Mouse (Mus musculus) 416B (cell line): ENCODE results near the gene Exosc2.
A peak's percentile ranks its signal among the peaks of the same experiment; 100 is the strongest.

Experiments used
- DNase-seq: peaks from one replicate; pipeline ENCODE4 v3.0.0; 2011; ENCODE audit warnings: low read depth

The Exosc2 gene

DNA sequence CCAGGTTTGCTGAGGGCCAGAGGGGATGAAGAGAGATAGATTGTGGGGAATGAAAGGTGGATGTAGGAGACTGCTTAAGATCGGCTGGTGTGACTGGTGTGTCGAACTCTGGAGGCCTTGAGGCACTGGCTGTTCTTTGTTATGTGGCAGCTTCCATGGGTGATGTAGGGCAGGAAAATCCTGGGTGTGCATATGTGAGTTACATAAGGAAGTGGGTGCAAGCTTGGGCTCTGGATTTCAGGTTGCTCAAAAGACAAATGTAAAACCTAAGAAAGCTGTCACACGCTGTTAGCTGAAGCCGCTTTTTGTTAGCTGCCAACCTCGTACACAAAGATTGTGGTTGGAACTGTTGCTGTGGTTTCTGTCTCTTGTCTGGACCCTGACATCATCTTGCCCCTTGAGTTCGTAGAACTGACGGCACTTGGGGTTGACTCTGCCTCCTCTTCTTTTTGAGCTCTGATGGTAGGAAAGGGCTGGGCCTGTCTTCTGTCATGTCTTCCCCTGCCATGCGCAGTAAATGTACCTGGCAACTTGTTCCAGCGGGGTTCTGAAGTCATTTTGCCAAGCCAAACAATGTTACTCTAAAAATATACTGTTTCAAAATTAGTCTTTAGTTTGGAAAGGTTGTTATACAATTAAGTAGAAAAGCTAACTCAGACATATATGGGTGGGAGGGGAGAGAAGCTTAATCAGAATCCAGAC lies 57.2 kb downstream of the Exosc2 start:
- DNase-seq = peak; percentile 61

DNA sequence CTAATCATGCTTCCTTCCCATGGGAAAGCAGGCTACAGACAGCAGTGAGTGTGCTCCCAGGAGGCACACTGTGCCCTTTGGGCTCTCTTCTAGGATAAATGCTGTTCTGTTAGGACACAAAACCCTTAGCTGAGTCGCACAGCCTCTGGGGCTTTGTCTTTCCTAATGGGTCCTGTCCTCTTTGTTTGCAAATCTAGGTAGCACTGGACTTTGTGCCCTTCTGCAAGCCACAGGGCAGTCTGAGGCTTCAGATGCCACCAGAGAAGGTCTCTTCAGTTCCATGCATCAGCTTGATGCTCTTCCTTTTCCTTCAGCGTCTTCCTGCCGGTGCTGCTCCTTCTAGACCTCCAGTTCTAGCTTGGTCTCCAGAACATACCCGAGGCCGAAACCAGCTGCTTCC lies 60.1 kb downstream of the Exosc2 start:
- no peak for DNase-seq
